Mouse (Mus musculus) kidney, embryonic 15.5 days (tissue): ENCODE measurements around the gene Washc2. TPM values are rescaled to one million over a fixed set of nuclear protein-coding genes. Genes with fewer than 3 reads are reported as not detected.

ENCODE experiments used
- polyA plus RNA-seq: library from polyadenylated mRNA; unstranded; fragments of >200 nt; fragmentation: Nextera tagmentation; extraction: Ambion mirVana; gene quantifications from 2 replicates; pipeline ENCODE4 v1.2.1, GENCODE M21; 2015

The Washc2 gene
- polyA plus RNA-seq, 1 experiment from 2014 or later = 58.1 TPM

Other genes starting within 250 kb of the Washc2 start
- gene Plxnd1, start 213.0 kb upstream of the Washc2 start, polyA plus RNA-seq = 47.3 and 52.7 TPM in 2 replicates
- gene Tmcc1, start 14.6 kb upstream of the Washc2 start, polyA plus RNA-seq = 14.4 and 14.7 TPM in 2 replicates
- 6.7 and 7.6 TPM in 2 replicates for gene Zfand4, start 56.2 kb downstream of the Washc2 start, polyA plus RNA-seq
- gene March8, start 130.0 kb downstream of the Washc2 start, polyA plus RNA-seq = 37.5 and 40.4 TPM in 2 replicates